Mouse (Mus musculus) MEL-GATA-1-ER (cell line): ENCODE measurements around the gene Arfgap1.

Experiments
- DNase-seq: peaks from one replicate; pipeline ENCODE4 v3.0.0-alpha.2; 2012; ENCODE audit warnings: low read depth; ENCODE audit errors: extremely low read depth

The Arfgap1 gene

GRCm38 (mm10) chr2:180985635-180986034 lies 18.6 kb downstream of the Arfgap1 start:
- no peak for DNase-seq

- no peak for DNase-seq
Measured at GRCm38 (mm10) chr2:180986449-180986848, 19.4 kb downstream of the Arfgap1 start, which contains the start of gene Col20a1. Gene Col20a1, plus strand, starts transcription at chr2:180986535.

GRCm38 (mm10) chr2:180987001-180987400 lies 20.0 kb downstream of the Arfgap1 start:
- no peak for DNase-seq

GRCm38 (mm10) chr2:180987432-180988030 lies 20.5 kb downstream of the Arfgap1 start:
- no peak for DNase-seq

GRCm38 (mm10) chr2:180988347-180988913 lies 21.4 kb downstream of the Arfgap1 start:
- DNase-seq = no peak

GRCm38 (mm10) chr2:180988948-180989347 lies 21.9 kb downstream of the Arfgap1 start:
- no peak for DNase-seq

- no peak for DNase-seq
Measured at GRCm38 (mm10) chr2:180990347-180990746, 23.3 kb downstream of the Arfgap1 start.

GRCm38 (mm10) chr2:180994360-180994759 lies 27.3 kb downstream of the Arfgap1 start:
- no peak for DNase-seq

GRCm38 (mm10) chr2:180995457-180995856 lies 28.4 kb downstream of the Arfgap1 start:
- no peak for DNase-seq

GRCm38 (mm10) chr2:180996436-180996835 lies 29.4 kb downstream of the Arfgap1 start:
- no peak for DNase-seq

GRCm38 (mm10) chr2:180996905-180997304 lies 29.9 kb downstream of the Arfgap1 start:
- DNase-seq = no peak

GRCm38 (mm10) chr2:181007054-181007453 lies 40.0 kb downstream of the Arfgap1 start:
- no peak for DNase-seq

- DNase-seq = no peak
Measured at GRCm38 (mm10) chr2:181008339-181008738, 41.3 kb downstream of the Arfgap1 start.

- no peak for DNase-seq
Measured at GRCm38 (mm10) chr2:181031406-181031934, 64.4 kb downstream of the Arfgap1 start.
